Mouse (Mus musculus) olfactory bulb, adult 2 months (tissue): ENCODE results near the gene Pfn5. TPM values are rescaled to one million over a fixed set of nuclear protein-coding genes. Genes with fewer than 3 reads are reported as not detected.
"Not testable (repeated sequence)": the region's sequence is repeated elsewhere in the genome, so short reads cannot be mapped to it uniquely, and the experiment has no call there.

Experiments used
- H3K27ac ChIP-seq: fragments of 200-500 bp; 2 replicates; pipeline ENCODE4 v1.5.1; 2012; ENCODE audit warnings: low read depth, low read length; ENCODE audit not compliant: insufficient read depth
- H3K4me1 ChIP-seq: fragments of 200-500 bp; 2 replicates; pipeline ENCODE4 v1.6.1; 2012; ENCODE audit warnings: low read length; ENCODE audit not compliant: control insufficient read depth, insufficient read depth
- H3K4me3 ChIP-seq: fragments of 200-500 bp; 2 replicates; pipeline ENCODE4 v1.5.1; 2012; ENCODE audit warnings: mild to moderate bottlenecking, low read depth, low read length, moderate library complexity; ENCODE audit not compliant: insufficient read depth
- CTCF ChIP-seq: fragments of 200-500 bp; IDR thresholded peaks from 2 replicates; pipeline ENCODE4 v1.5.1; 2012; ENCODE audit warnings: low read depth, mild to moderate bottlenecking, low read length, moderate library complexity; ENCODE audit not compliant: insufficient read depth
- POLR2A ChIP-seq: fragments of 200-500 bp; IDR thresholded peaks from 2 replicates; pipeline ENCODE4 v1.6.1; 2012; ENCODE audit warnings: mild to moderate bottlenecking, low read depth, low read length, moderate library complexity; ENCODE audit not compliant: insufficient read depth
- WGBS: fragments of 180-500 bp; shearing (Covaris S2); methylation state at CpG from one replicate; pipeline ENCODE4 v1.1.7; 2018; 5-methylcytosine and 5-hydroxymethylcytosine counted together
- polyA plus RNA-seq: library from polyadenylated mRNA; stranded (reverse); fragments of >200 nt; gene quantifications from 2 replicates; pipeline ENCODE4 v1.2.4, GENCODE M21; 2012; ENCODE audit warnings: low replicate concordance; ENCODE audit not compliant: missing spikeins, insufficient read depth, insufficient read length

Gene Pfn5
- polyA plus RNA-seq, result not detected in 2 replicates

DNA sequence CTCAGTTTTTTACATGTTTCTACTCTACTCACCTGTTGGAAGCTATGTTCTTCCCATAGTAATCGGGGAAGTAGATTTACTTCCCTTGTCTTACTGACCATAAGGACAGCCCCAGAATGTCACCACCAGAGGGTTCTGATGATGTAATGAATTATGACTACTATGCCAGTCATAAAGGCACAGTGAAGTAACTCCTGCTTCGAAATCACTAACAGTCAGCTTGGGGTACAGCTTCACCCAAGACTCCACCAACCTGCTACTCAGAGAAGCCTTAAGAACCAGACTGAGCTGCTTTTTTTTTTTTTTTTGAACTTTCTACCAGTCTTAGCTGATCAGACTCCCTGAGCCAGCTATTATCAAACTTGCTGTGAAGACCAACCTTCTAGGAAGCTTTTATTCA is at the start of gene Pfn5, which contains the start of gene Asb12:
Pfn5 (plus strand) TSS at position 218 of the 400 bp plus-strand sequence.
Asb12 (minus strand) TSS at position 101 of the 400 bp plus-strand sequence.
- H3K27ac ChIP-seq, result no peak within 1 kb of the TSS
- no peaks in the 10 kb centered on the region for H3K4me1 ChIP-seq
- WGBS, result 88% methylated on average over 2 of the region's 2 CpGs
- no peak within 1 kb of the TSS for H3K4me3 ChIP-seq
- TF ChIP-seq POLR2A, result no peak
- no peak for TF ChIP-seq CTCF

GRCm38 (mm10) chrX:95523883-95524282 is 34.0 kb upstream of the Pfn5 start:
- Histone ChIP-seq H3K4me1 (no peaks in the 10 kb centered on the region), H3K4me3 (no peak overlapping the region), H3K27ac (no peak overlapping the region)
- TF ChIP-seq POLR2A (no peak), CTCF (no peak)

- Histone ChIP-seq H3K27ac (no peak overlapping the region), H3K4me1 (no peaks in the 10 kb centered on the region), H3K4me3 (no peak overlapping the region)
- TF ChIP-seq CTCF (no peak), POLR2A (no peak)
- WGBS, result 91% methylated on average over 2 of the region's 2 CpGs
Observed at GRCm38 (mm10) chrX:95525166-95525565, 32.7 kb upstream of the Pfn5 start.

DNA sequence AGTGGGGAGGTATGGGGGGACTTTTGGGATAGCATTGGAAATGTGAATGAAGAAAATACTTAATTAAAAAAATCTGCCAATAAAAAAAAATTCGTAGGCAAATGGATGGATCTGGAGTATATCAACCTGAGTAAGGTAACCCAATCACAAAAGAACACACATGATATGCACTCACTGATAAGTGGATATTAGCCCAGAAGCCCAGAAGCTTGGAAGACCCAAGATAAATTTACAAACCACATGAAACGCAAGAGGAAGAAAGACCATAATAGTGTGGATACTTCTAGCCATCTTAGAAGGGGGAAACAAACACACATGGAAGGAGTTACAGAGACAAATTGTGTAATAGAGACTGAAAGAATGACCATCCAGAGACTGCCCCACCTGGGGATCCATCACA is 22.4 kb upstream of the Pfn5 start:
- H3K4me3 ChIP-seq, H3K4me1 ChIP-seq, H3K27ac ChIP-seq: not testable (repeated sequence)
- WGBS, result 96% methylated on average over 2 of the region's 2 CpGs

DNA sequence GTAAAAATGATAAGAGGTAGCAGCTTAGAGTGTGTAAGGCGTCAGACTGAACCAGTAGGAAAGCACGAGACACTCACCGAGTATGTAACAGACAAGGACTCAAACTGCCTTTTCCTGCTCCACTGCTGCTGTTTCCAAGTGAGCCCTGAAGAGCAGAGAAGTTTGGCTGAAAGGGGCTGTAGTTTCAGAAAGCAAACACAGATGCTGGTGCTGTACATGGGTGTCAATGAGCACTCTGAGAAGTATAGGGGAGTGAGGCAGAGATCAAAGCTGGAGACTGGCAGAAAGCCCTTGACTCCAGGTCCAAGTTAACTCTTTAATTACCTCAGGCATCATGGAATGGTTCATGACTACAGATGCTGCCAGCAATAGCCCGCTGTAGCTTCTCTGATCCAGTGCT is 3.6 kb upstream of the Pfn5 start:
- Histone ChIP-seq H3K4me1 (no peaks in the 10 kb centered on the region), H3K4me3 (no peak overlapping the region), H3K27ac (no peak overlapping the region)
- WGBS, result 78% methylated on average over 4 of the region's 4 CpGs
- TF ChIP-seq POLR2A, result no peak
- TF ChIP-seq CTCF, result no peak

DNA sequence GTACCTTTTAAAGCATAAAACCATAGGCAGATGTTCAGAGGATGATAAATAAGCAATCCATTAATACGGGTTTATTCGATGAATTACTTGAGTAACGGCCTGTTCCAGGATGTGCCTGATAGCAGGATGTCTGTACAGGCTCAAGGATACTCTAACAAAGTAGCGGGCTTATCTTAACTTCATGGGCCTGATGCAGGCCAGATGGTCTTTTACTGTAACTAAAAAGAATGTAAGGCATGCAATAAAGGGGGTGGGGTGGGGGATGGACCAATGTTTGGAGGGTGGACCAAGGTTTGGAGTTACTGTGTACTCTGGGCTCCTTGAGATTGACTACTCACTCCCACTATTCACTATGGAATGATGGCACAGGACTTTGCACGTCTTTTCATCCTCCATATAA is 42.7 kb downstream of the Pfn5 start:
- Histone ChIP-seq H3K4me1 (no peaks in the 10 kb centered on the region), H3K27ac (no peak overlapping the region), H3K4me3 (no peak overlapping the region)
- TF ChIP-seq CTCF (no peak), POLR2A (no peak)
- 87% methylated on average over 5 of the region's 5 CpGs for WGBS

Other genes with a start within 250 kb of the Pfn5 start
- gene Amer1, start 113.2 kb upstream of the Pfn5 start, polyA plus RNA-seq, result not detected in 2 replicates
- gene Asb12, start 117 bp upstream of the Pfn5 start, polyA plus RNA-seq, result not detected in 2 replicates
- gene Zc4h2, start 100.4 kb downstream of the Pfn5 start, polyA plus RNA-seq, result not detected in 2 replicates
- gene Zc3h12b, start 153.6 kb downstream of the Pfn5 start, polyA plus RNA-seq, result not detected in 2 replicates